Mouse (Mus musculus) kidney, embryonic 15.5 days (tissue): Measurements from ENCODE around the gene Trpm5. TPM values are rescaled to one million over a fixed set of nuclear protein-coding genes. Genes with fewer than 3 reads are reported as not detected.

Source experiments
- ATAC-seq: fragments of 200-750 bp; cut with Nextera tagmentation; replicated peaks from 2 replicates; pipeline ENCODE4 v1.8.0; 2017; ENCODE audit warnings: moderate TSS enrichment; ENCODE audit not compliant: low FRiP score
- H3K27ac ChIP-seq: fragments of 300-500 bp; sonication (generic); 2 replicates; pipeline ENCODE4 v1.5.1; 2015; ENCODE audit warnings: mild to moderate bottlenecking, inconsistent platforms
- H3K27me3 ChIP-seq: fragments of 300-500 bp; sonication (generic); 2 replicates; pipeline ENCODE4 v1.6.1; 2015; ENCODE audit warnings: inconsistent platforms
- H3K36me3 ChIP-seq: fragments of 300-500 bp; sonication (generic); 2 replicates; pipeline ENCODE4 v1.6.1; 2015; ENCODE audit warnings: inconsistent platforms
- H3K4me1 ChIP-seq: fragments of 300-500 bp; sonication (generic); 2 replicates; pipeline ENCODE4 v1.6.1; 2015; ENCODE audit warnings: inconsistent platforms
- H3K4me2 ChIP-seq: fragments of 300-500 bp; sonication (generic); 2 replicates; pipeline ENCODE4 v1.6.1; 2015; ENCODE audit warnings: moderate library complexity, mild to moderate bottlenecking, inconsistent platforms
- H3K4me3 ChIP-seq: fragments of 300-500 bp; sonication (generic); replicated peaks from 2 replicates; pipeline ENCODE4 v1.5.1; 2015; ENCODE audit warnings: mild to moderate bottlenecking, inconsistent platforms
- H3K9ac ChIP-seq: fragments of 300-500 bp; sonication (generic); 2 replicates; pipeline ENCODE4 v1.6.1; 2015; ENCODE audit warnings: mild to moderate bottlenecking, inconsistent platforms
- H3K9me3 ChIP-seq: fragments of 300-500 bp; sonication (generic); replicated peaks from 2 replicates; pipeline ENCODE4 v1.6.1; 2016; ENCODE audit warnings: inconsistent platforms
- WGBS: fragments of 180-500 bp; shearing (Covaris S2); methylation state at CpG from one replicate; pipeline ENCODE4 v1.1.7; 2015; ENCODE audit warnings: mixed read lengths; 5-methylcytosine and 5-hydroxymethylcytosine counted together
- polyA plus RNA-seq: library from polyadenylated mRNA; unstranded; fragments of >200 nt; fragmentation: Nextera tagmentation; extraction: Ambion mirVana; gene quantifications from 2 replicates; pipeline ENCODE4 v1.2.1, GENCODE M21; 2015

Trpm5 gene
- polyA plus RNA-seq, 1 experiment from 2014 or later = 8.2 TPM

DNA sequence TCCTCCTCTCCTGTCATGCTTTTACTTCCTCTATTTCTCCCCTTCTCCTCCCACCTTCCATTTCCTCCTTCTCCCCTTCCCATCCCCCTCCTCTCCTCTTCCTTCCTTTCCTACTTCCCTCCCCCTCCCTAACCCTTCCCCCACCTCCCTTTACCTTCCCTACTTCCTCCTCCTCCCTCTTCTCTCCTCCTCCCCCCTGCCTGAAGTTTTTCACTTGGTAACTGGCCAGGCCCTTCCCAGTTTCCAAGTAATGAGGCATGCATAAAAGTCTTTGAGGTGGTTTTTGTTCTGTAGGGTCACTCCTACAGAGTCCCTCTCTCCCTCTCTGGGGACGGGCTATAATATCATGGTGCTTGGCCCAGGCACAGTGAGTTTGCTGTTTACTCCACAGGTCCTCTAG, 25.0 kb upstream of the Trpm5 start:
- WGBS = 14% methylated on average over 1 of the region's 1 CpGs
- Histone ChIP-seq H3K9ac (no peak overlapping the region), H3K27ac (peak overlapping the region; percentile 89), H3K4me2 (no peak overlapping the region), H3K4me1 (peaks cover 47% of the 10 kb centered on the region), H3K9me3 (no peaks in the 10 kb centered on the region), H3K4me3 (no peak overlapping the region), H3K27me3 (no peaks in the 10 kb centered on the region), H3K36me3 (no peaks in the 10 kb centered on the region)
- ATAC-seq = peak; percentile 30; the same call in 1 of the 2 replicates

DNA sequence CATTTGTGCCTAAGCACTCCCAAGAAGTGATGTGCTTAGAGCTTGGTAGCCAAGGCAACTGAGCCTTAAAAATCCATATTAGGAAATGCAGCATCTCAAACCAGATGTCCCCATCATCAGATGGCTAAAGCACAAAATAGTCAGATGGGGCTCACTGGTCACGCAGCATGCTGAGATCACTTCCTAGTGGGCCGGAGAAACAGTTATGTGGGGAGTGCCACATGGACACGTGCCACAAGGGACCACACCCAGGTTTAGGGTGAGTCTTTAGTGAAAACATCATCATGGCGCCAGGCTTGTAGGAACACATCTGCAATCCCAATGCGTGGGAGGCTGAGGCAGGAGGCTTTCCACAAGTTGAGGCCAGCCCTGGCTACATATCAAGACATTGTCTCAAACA, 22.1 kb upstream of the Trpm5 start:
- Histone ChIP-seq H3K4me3 (no peak overlapping the region), H3K9ac (no peak overlapping the region), H3K9me3 (no peaks in the 10 kb centered on the region), H3K27ac (no peak overlapping the region), H3K4me1 (peaks cover 24% of the 10 kb centered on the region), H3K36me3 (no peaks in the 10 kb centered on the region), H3K27me3 (no peaks in the 10 kb centered on the region), H3K4me2 (no peak overlapping the region)
- ATAC-seq = no peak
- 78% methylated on average over 5 of the region's 5 CpGs for WGBS

DNA sequence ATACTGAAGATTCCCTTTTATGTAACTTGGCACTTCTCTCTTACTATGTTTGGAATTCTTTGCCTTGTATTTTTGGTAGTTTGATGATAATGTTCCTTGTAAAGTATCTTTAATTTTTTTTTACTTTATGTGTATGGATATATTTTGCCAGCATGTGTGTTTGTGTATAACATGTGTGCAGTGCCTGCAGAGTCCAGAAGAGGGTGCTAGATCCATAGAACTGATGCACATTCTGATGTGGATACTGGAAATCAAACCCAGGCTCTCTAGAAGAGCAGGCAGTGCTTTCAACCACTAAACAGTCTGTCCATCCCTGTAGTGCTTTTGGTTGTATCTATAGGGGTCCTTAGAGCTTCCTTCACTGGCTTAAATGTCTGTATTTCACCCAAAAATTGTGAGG, 20.3 kb upstream of the Trpm5 start:
- no peaks in the 10 kb centered on the region for H3K36me3 ChIP-seq
- H3K4me2 ChIP-seq = no peak overlapping the region
- no peak overlapping the region for H3K27ac ChIP-seq
- ATAC-seq = no peak
- no peaks in the 10 kb centered on the region for H3K9me3 ChIP-seq
- H3K4me1 ChIP-seq = peaks cover 21% of the 10 kb centered on the region
- no peaks in the 10 kb centered on the region for H3K27me3 ChIP-seq
- H3K4me3 ChIP-seq = no peak overlapping the region
- H3K9ac ChIP-seq = no peak overlapping the region

DNA sequence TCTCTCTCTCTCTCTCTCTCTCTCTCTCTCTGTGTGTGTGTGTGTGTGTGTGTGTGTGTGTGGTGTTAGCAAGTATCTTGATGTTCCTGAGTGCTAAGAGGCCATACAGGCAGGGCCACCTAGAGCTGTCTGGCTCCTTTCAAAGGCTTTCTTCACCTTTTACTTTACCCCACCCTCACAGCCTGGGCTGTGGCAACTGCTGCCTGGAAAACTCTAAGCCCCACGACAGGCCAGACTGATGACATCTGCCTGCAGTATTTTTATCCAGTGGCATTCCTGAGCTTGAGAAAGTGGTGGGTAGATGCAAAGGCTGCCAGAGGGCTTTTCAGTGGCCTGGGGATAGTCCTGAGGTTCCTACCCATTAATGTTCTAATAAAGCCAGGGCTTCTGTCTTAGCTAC, 18.0 kb upstream of the Trpm5 start:
- Histone ChIP-seq H3K27me3 (peaks cover 20% of the 10 kb centered on the region), H3K4me2 (no peak overlapping the region), H3K9me3 (no peaks in the 10 kb centered on the region), H3K36me3 (no peaks in the 10 kb centered on the region), H3K4me1 (peaks cover 28% of the 10 kb centered on the region), H3K4me3 (no peak overlapping the region), H3K27ac (no peak overlapping the region), H3K9ac (no peak overlapping the region)
- ATAC-seq = no peak
- WGBS = 29% methylated on average over 1 of the region's 1 CpGs

DNA sequence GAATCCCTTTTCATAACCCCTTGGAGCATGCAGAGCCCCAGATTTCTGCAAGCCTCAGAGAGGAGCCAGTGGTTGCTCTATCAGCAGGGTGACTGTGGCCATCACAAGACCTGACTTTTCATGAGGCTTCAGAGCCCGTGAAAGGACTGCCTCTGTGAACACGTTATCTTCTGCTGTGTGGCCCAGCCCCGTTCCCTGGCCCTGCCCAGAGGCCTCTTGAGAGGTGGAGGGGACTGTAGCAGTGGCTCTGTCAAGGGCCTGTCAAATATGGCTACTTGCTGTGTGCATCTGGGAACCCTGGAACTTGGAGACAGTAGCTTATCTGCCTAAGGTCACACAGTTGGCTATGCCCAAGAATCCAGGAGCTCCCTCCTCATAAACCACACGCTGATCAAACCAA, 17.3 kb upstream of the Trpm5 start:
- peaks cover 35% of the 10 kb centered on the region for H3K4me1 ChIP-seq
- H3K27ac ChIP-seq = no peak overlapping the region
- WGBS = 66% methylated on average over 4 of the region's 4 CpGs
- no peak for ATAC-seq
- no peaks in the 10 kb centered on the region for H3K36me3 ChIP-seq
- H3K27me3 ChIP-seq = peaks cover 26% of the 10 kb centered on the region
- H3K4me2 ChIP-seq = no peak overlapping the region
- no peak overlapping the region for H3K9ac ChIP-seq
- no peak overlapping the region for H3K4me3 ChIP-seq
- H3K9me3 ChIP-seq = no peaks in the 10 kb centered on the region

DNA sequence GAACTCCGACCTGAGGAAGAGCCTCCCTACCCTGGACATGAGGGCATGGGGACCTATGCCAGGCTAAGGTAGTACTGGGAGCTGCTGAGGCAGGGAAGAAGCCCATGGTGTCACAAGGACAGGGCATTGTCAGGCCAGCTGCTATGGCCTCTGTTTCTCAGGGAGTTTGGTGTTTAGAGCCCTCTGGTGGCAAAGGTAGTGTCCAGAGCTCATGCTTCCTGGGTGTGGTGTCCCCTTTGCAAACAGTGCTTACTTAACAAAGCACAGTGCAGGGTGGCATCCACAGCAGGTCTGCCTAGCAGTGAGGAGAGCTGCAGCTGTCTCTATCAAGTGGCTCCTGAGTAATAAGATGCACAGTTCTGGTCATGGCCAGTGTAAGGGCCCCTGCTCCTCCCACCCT, 16.4 kb upstream of the Trpm5 start:
- Histone ChIP-seq H3K36me3 (no peaks in the 10 kb centered on the region), H3K27me3 (peaks cover 36% of the 10 kb centered on the region), H3K4me2 (no peak overlapping the region), H3K4me1 (peaks cover 39% of the 10 kb centered on the region), H3K9ac (no peak overlapping the region), H3K4me3 (no peak overlapping the region), H3K27ac (no peak overlapping the region), H3K9me3 (no peaks in the 10 kb centered on the region)
- no peak for ATAC-seq
- WGBS = 81% methylated on average over 1 of the region's 1 CpGs

DNA sequence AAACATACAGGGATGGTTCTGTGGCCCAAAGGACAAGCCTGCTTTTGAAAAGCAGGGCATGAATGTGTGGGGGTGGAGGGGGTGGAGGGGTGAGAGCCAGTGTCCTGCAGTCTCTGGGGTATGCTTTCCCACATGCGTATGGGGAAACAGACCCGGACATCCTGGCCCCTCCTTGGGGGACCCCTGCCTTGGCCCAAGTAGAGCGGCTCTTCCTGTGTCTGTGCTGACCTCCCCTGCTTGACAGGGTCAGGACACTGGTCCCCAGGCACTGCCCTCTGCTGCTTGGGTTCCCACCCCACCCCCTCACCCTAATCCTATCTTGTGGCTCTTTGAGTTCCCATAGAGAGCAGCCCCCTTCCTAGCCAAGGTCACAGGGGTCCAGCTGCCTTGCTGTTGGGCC, 15.3 kb upstream of the Trpm5 start:
- peak overlapping the region; percentile 85 for H3K4me2 ChIP-seq
- H3K4me1 ChIP-seq = peaks cover 39% of the 10 kb centered on the region
- ATAC-seq = no peak
- H3K27ac ChIP-seq = 0 out of 2 replicates have a peak overlapping the region, but pooled peaks have one; percentile 69
- H3K9me3 ChIP-seq = no peaks in the 10 kb centered on the region
- WGBS = 63% methylated on average over 3 of the region's 3 CpGs
- peaks cover 47% of the 10 kb centered on the region for H3K27me3 ChIP-seq
- H3K36me3 ChIP-seq = no peaks in the 10 kb centered on the region
- H3K4me3 ChIP-seq = no peak overlapping the region
- H3K9ac ChIP-seq = no peak overlapping the region

DNA sequence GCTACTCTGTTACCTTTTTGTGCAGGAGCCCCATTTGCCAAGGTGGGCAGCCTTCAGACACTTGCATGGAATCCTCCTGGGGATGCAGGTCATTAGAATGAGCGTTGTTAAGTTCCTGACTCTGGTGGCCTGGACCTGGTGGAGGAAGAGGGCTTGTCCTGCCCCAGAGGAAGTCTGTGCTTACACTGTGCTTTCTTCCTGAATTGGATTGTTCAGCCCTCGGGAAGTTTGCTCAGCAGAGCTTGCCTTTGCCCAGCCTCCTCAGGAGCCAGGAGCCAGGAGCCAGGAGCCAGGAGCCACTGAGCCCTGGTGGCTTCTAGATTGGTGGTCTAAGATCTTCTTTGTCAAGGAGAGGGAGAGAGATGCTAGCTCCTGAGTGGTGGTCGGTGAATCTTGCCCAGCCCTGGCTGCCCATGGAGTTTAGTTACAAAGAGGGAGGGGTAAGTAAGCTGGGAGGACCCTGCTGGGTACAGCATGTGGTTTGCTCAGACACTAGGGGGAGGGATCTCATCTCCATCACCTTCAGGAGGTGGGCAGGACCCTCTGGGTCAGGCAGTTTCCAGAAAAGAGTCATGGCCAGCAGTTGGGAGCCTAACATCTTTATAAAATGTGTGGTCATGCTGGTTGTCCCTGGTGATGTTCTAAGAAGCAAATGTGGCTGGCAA, 14.7 kb upstream of the Trpm5 start:
- 0 out of 2 replicates have a peak overlapping the region, but pooled peaks have one; percentile 17 for H3K9ac ChIP-seq
- H3K4me3 ChIP-seq = no peak overlapping the region
- H3K4me2 ChIP-seq = peak overlapping the region; percentile 85
- peaks cover 39% of the 10 kb centered on the region for H3K4me1 ChIP-seq
- no peaks in the 10 kb centered on the region for H3K9me3 ChIP-seq
- H3K27ac ChIP-seq = peak overlapping the region; percentile 69
- H3K27me3 ChIP-seq = peaks cover 49% of the 10 kb centered on the region
- ATAC-seq = 0 out of 2 replicates have a peak, but pooled peaks have one; percentile 14
- no peaks in the 10 kb centered on the region for H3K36me3 ChIP-seq
- 19% methylated on average over 3 of the region's 3 CpGs for WGBS

DNA sequence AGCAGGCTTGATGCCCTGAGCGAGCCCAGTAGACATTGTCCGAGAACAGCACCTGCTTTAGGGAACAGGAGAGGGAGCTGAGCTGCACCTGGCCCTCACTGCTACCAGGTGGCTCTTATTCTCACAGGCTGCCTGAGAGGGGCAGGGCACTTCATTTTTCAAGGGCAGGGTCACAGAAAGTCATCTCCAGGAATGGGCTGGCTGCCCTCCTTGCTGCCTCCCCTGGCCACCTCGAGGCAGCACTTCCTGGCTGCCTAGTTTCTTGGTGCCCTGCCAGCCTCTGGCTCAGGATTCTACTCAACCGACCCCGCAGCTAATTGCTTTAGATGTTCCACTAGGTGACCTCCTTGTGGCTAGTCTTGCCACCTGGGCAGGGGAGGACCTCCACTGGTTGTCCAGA, 13.8 kb upstream of the Trpm5 start:
- Histone ChIP-seq H3K9ac (no peak overlapping the region), H3K27me3 (peaks cover 53% of the 10 kb centered on the region), H3K4me3 (no peak overlapping the region), H3K4me2 (peak overlapping the region; percentile 85), H3K36me3 (no peaks in the 10 kb centered on the region), H3K27ac (peak overlapping the region; percentile 69; the same call in 1 of the 2 replicates), H3K9me3 (no peaks in the 10 kb centered on the region), H3K4me1 (peaks cover 39% of the 10 kb centered on the region)
- ATAC-seq = no peak
- WGBS = 38% methylated on average over 5 of the region's 5 CpGs

DNA sequence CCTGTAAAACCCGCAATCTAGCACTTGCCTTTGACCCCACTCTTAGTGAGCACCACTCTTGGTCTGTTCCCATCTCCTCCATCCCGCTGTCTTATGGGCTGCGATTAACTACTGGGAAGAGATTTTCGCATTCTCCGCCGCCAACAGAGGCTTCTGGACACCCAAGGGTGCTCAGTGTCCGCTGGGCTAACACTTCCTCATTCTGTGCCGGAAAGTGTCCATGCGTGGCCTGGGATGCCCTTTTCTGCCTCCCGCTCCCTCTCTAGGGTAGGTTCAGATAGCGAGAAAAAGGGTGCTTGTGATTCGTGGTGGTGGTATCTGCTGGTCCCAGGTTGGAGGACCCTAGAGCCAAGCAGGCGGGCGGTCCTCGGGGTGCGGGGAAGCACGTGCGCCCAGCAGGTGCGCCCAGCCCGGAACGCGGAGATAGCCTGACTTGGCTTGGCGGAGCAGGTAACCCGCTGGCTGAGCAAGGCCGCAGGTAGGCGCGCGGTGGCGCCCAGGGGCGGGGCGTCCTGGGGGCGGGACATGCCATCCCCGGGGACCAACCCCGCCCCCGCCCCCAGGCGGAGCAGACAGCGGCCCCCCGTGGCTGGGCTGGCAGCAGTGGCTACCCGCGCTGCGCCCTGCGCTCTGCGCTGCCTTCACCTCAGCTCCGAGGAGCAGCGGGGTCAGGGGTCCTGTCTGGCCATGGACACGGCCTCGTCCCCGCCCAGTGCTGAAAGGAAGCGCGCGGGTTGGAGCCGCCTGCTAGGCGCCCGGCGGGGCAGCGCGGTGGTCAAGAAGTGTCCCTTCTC, 12.4 kb upstream of the Trpm5 start:
- Histone ChIP-seq H3K9ac (peak overlapping the region; percentile 37), H3K9me3 (no peaks in the 10 kb centered on the region), H3K36me3 (no peaks in the 10 kb centered on the region), H3K4me2 (peak overlapping the region; percentile 85), H3K4me1 (peaks cover 39% of the 10 kb centered on the region), H3K27ac (0 out of 2 replicates have a peak overlapping the region, but pooled peaks have one; percentile 20), H3K27me3 (peaks cover 55% of the 10 kb centered on the region), H3K4me3 (peak overlapping the region; percentile 50)
- ATAC-seq = peak; percentile 65
- 7% methylated on average over 54 of the region's 57 CpGs for WGBS

DNA sequence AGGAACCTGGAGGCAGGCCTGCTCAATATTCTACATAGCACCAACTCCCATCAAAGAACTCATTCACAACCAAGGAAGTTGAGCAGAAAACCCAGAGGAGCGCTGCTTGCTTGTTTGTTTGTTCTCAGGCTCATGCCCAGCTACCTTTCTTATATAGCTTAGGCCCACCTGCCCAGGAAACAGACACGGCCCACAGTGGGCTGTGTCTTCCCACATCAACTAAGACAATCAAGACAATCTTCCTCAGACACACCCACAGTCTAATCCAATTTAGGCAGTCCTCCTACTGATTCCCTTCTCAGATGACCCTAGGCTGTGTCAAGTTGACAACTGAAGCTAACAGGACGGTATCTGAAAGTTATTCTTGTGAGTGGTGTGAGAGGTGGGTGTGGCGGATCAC, 11.6 kb upstream of the Trpm5 start, which contains the start of gene Kcnq1:
Kcnq1 (plus strand) TSS at position 301 of the 400 bp plus-strand sequence.
- Histone ChIP-seq H3K36me3 (no peaks in the 10 kb centered on the region), H3K4me1 (peaks cover 38% of the 10 kb centered on the region), H3K4me2 (peak within 1 kb of the TSS; percentile 85), H3K9me3 (no peaks in the 10 kb centered on the region), H3K9ac (peak within 1 kb of the TSS; percentile 37), H3K27me3 (peaks cover 55% of the 10 kb centered on the region), H3K4me3 (peak within 1 kb of the TSS; percentile 50), H3K27ac (peak within 1 kb of the TSS; percentile 25; the same call in 1 of the 2 replicates)
- WGBS = 70% methylated on average over 4 of the region's 4 CpGs
- ATAC-seq = no peak

DNA sequence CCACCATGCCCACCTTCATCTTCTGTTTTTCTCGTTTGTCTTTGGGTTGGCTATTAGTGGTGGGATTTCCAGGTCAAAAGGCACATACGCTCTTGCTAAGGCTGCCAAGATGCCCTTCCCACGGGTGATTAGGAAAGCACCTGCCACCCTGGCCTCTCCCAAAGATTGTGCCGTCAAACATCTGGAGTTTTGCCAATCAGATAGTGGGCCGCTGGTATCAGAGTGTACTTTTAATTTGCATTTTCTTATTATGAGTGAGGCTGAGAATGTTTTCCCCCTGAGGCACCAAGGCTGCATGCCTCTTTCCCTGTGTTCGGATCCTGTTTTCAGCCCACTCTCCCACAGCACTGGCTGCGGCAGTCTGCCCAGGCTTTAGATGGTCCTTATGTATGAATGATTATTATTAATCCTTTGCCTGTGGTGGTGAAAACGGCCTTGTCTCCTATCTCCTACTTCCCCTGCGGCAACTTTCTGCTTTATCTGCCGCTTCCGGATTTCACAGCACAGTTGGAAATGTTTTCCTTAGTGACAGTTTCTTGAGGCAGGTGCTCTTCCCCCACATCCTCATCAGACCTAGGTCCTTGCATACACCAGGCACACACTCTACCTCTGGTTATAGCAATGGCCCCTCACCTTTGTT, 10.9 kb upstream of the Trpm5 start:
- no peaks in the 10 kb centered on the region for H3K36me3 ChIP-seq
- 61% methylated on average over 11 of the region's 11 CpGs for WGBS
- no peak for ATAC-seq
- no peak overlapping the region for H3K4me3 ChIP-seq
- peak overlapping the region; percentile 25; the same call in 1 of the 2 replicates for H3K27ac ChIP-seq
- H3K4me1 ChIP-seq = peaks cover 36% of the 10 kb centered on the region
- H3K9ac ChIP-seq = no peak overlapping the region
- H3K27me3 ChIP-seq = peaks cover 56% of the 10 kb centered on the region
- H3K9me3 ChIP-seq = no peaks in the 10 kb centered on the region
- H3K4me2 ChIP-seq = no peak overlapping the region
